Mouse (Mus musculus): ENCODE results near the gene Spef1. TPM values are rescaled to one million over a fixed set of nuclear protein-coding genes. Genes with fewer than 3 reads are reported as not detected.
A peak's percentile ranks its signal among the peaks of the same experiment; 100 is the strongest.
"Not testable (repeated sequence)": the region's sequence is repeated elsewhere in the genome, so short reads cannot be mapped to it uniquely, and the experiment has no call there.

The Spef1 gene
- 5.6 and 8.2 TPM in 2 replicates for polyA plus RNA-seq (2012; rRNA removed)

DNA sequence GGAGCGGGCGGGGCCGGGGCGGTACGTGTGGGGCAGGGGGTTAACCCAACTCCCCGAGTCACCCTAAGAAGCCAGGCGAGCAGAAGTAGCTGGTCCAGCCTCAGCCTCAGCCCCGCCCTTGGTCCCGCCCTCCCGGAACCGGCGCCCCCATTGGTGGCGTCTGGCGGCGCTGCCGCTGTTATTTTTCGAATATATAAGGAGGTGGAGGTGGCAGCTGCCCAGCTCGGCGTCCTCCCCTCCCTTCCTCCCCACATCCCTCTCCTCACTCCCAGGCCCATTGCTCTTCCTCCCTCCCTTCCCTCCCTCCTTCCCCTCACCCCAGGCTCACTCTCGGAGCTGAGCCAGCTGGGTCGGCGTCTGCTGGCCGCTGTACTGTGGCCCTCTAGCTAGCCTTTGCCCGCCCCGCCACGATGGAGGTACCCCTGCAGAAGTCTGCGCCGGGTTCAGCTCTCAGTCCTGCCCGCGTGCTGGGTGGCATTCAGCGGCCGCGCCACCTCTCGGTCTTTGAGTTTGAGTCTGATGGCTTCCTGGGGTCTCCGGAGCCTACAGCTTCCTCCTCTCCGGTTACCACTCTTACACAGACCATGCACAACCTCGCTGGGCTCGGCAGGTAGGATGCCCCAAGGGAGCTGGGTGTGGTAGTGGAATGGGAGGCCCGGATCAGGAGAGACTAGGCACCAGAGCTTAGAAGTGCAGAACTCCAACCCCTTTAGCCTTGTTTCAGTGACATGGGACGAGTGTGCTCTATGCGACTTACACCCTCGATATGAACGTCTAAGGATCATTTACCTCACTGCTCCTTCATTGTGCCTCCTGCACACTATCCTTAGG, at the start of gene Spef1, which contains the start of gene Cdc25b:
TSS of gene Spef1 (minus strand) at position 512 of the 831 bp plus-strand sequence.
TSS of gene Cdc25b (plus strand) at position 179 of the 831 bp plus-strand sequence.
- peaks cover 5% of the 10 kb centered on the region; the same call in 1 of the 2 replicates for H3K36me3 ChIP-seq (ENCODE audit: control insufficient read depth, insufficient read depth, low read length)
- H3K4me3 ChIP-seq (ENCODE audit: low read depth, low read length) = peak within 1 kb of the TSS; percentile 94
- 0 out of 2 replicates have a peak, but pooled peaks have one; percentile 37 for TF ChIP-seq POLR2A (IDR thresholded peaks at IDR 0.05; ENCODE audit: low read depth, low read length)
- peak; percentile 24; the same call in 1 of the 2 replicates for TF ChIP-seq CTCF (IDR thresholded peaks at IDR 0.05; ENCODE audit: extremely low read depth, insufficient read length, insufficient replicate concordance, low read depth, low read length)
- H3K27me3 ChIP-seq (ENCODE audit: control insufficient read depth, insufficient read depth, low read length) = no peaks in the 10 kb centered on the region
- under 1% methylated on average over 43 of the region's 43 CpGs for WGBS
- H3K27ac ChIP-seq (ENCODE audit: insufficient read depth, low read depth, low read length) = peak within 1 kb of the TSS; percentile 50
- H3K4me1 ChIP-seq (ENCODE audit: control insufficient read depth, insufficient read depth, insufficient read length, low read length) = peaks cover 14% of the 10 kb centered on the region; the same call in 1 of the 2 replicates

DNA sequence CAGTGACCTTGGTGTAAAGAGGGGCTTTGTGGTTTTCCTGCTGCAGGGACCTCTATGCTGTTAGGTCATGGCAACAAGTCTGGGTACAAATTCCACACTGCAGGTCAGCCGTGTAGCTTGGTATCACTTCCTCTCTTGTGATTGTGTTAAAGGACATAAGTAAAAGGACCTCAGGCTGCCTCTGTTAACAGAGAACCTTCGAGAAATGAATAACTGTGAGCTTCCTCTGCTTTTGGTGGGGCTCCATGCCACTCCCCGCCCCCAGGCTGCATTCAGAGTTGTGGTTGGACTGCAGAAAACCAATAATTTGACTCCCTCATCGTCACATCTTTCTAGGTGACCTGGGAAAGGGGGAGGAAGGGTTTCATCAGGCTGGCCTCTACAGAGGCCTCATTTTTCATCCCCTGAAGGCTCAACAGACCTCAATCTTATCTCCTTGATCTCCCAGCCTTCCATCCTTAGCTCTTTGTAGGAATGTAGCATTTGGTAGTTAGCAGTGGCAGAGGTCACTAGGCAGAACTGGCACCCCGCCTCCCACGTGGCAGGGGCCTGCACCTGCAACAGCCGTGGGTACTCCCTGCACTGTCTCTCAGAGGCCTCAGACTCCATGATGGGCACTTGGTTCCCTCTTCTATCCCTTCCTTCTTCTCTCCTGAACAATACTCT, 48.0 kb upstream of the Spef1 start:
- Histone ChIP-seq H3K27ac (ENCODE audit: insufficient read depth, low read depth, low read length) (peak overlapping the region; percentile 86), H3K36me3 (ENCODE audit: control insufficient read depth, insufficient read depth, low read length) (peaks cover 10% of the 10 kb centered on the region), H3K4me3 (ENCODE audit: low read depth, low read length) (peak overlapping the region; percentile 83), H3K27me3 (ENCODE audit: control insufficient read depth, insufficient read depth, low read length) (no peaks in the 10 kb centered on the region), H3K4me1 (ENCODE audit: control insufficient read depth, insufficient read depth, insufficient read length, low read length) (peaks cover 13% of the 10 kb centered on the region)
- WGBS = 34% methylated on average over 7 of the region's 7 CpGs
- TF ChIP-seq POLR2A (IDR thresholded peaks at IDR 0.05; ENCODE audit: low read depth, low read length) (no peak), CTCF (IDR thresholded peaks at IDR 0.05; ENCODE audit: extremely low read depth, insufficient read length, insufficient replicate concordance, low read depth, low read length) (no peak)

DNA sequence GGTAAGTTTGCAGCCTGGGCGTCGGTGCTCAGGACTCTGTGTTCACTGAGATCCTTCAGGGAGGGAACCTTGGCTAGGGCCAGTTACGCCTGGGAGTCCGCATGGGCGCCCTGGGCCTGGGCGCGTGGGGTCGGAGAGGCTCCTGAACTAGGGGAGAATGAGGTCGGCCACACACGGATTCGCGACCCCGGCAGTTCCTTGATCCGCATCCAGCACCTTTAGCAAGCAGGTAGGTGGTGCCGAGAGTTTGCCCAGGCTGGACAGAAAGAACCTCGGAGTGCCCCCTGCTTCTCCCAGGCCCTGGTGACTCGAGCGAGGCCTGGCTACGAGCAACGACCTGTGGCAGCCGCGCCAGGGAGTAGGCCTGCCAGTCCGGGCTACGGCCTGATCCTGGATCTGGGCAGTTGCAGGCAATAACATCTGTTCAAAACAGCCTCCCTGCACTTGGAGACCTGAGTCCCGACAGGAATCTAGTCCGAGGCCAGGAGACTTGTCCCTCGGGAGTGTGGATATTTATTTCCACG, 47.1 kb upstream of the Spef1 start:
- WGBS = 1% methylated on average over 28 of the region's 28 CpGs
- Histone ChIP-seq H3K27me3 (ENCODE audit: control insufficient read depth, insufficient read depth, low read length) (no peaks in the 10 kb centered on the region), H3K4me3 (ENCODE audit: low read depth, low read length) (peak overlapping the region; percentile 83), H3K27ac (ENCODE audit: insufficient read depth, low read depth, low read length) (peak overlapping the region; percentile 86), H3K4me1 (ENCODE audit: control insufficient read depth, insufficient read depth, insufficient read length, low read length) (peaks cover 13% of the 10 kb centered on the region), H3K36me3 (ENCODE audit: control insufficient read depth, insufficient read depth, low read length) (peaks cover 5% of the 10 kb centered on the region)
- TF ChIP-seq CTCF (IDR thresholded peaks at IDR 0.05; ENCODE audit: extremely low read depth, insufficient read length, insufficient replicate concordance, low read depth, low read length) = no peak
- no peak for TF ChIP-seq POLR2A (IDR thresholded peaks at IDR 0.05; ENCODE audit: low read depth, low read length)

DNA sequence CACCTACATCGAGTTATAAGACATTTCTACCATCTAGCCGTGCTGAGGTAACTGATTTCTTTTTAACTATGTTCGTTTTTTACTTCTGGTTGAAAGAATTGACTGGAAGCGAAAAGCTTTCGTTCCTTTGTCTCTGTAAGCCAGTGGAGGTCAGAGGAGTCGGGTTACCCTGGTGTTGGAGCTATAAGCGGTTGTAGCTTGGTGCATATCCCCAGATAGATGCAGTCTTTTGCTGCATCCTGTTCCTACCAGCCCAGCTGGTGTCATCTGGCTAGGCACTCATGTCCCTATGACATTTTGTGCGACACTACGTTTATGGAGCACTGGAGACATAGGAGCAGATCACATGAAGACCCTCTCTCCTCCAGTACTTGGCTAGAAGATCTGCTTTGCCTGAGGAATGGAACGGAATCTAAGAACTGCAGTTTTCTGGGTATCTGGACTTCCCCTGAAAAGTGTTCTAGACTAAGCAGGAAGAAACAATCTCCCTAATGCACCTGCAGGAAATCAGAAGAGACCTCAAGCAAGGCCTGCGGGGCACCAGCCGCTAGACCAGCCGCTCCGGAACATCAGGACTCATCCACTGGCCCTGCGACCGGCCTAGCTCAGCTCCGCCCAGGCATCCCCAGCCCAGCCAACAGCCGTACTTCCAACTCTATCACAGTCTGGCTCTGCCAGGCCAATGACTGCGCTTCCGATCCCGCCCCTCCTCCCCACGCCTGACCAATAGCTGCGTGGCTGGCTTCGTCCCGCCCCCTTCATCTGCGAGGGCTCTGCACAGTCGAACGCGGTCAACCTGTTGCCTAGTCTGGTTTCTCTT, 46.4 kb upstream of the Spef1 start, which contains the start of gene Mavs:
TSS of gene Mavs (plus strand) at position 757 of the 820 bp plus-strand sequence.
- H3K27me3 ChIP-seq (ENCODE audit: control insufficient read depth, insufficient read depth, low read length) = no peaks in the 10 kb centered on the region
- H3K4me1 ChIP-seq (ENCODE audit: control insufficient read depth, insufficient read depth, insufficient read length, low read length) = peaks cover 13% of the 10 kb centered on the region
- TF ChIP-seq POLR2A (IDR thresholded peaks at IDR 0.05; ENCODE audit: low read depth, low read length) (peak; percentile 95; the same call in 1 of the 2 replicates), CTCF (IDR thresholded peaks at IDR 0.05; ENCODE audit: extremely low read depth, insufficient read length, insufficient replicate concordance, low read depth, low read length) (no peak)
- H3K4me3 ChIP-seq (ENCODE audit: low read depth, low read length) = peak within 1 kb of the TSS; percentile 83
- peak within 1 kb of the TSS; percentile 86 for H3K27ac ChIP-seq (ENCODE audit: insufficient read depth, low read depth, low read length)
- H3K36me3 ChIP-seq (ENCODE audit: control insufficient read depth, insufficient read depth, low read length) = peaks cover 2% of the 10 kb centered on the region
- 18% methylated on average over 29 of the region's 29 CpGs for WGBS

DNA sequence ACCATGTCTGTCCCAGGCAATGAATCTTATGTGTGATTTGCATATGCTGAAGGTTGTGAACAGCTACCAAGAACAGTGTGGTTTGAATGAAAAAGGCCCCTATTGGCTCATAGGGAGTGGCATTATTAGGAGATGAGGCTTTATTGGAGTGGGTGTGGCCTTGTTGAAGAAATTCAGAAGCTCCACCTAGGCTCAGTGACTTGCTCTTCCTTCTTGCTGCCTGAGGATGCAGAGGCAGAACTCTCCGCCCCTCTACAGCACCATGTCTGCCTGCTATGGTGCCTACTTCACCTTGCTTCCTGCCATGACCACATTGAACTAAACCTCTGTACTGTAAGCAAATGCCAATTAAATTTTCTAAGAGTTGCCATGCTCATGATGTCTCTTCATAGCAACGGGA, 45.5 kb upstream of the Spef1 start:
- Histone ChIP-seq H3K27ac (ENCODE audit: insufficient read depth, low read depth, low read length) (no peak overlapping the region), H3K36me3 (ENCODE audit: control insufficient read depth, insufficient read depth, low read length) (peaks cover 2% of the 10 kb centered on the region; the same call in 1 of the 2 replicates), H3K4me1 (ENCODE audit: control insufficient read depth, insufficient read depth, insufficient read length, low read length) (peaks cover 13% of the 10 kb centered on the region), H3K27me3 (ENCODE audit: control insufficient read depth, insufficient read depth, low read length) (no peaks in the 10 kb centered on the region), H3K4me3 (ENCODE audit: low read depth, low read length) (no peak overlapping the region)
- TF ChIP-seq CTCF (IDR thresholded peaks at IDR 0.05; ENCODE audit: extremely low read depth, insufficient read length, insufficient replicate concordance, low read depth, low read length) = no peak
- TF ChIP-seq POLR2A (IDR thresholded peaks at IDR 0.05; ENCODE audit: low read depth, low read length) = no peak
- 35% methylated on average over 2 of the region's 2 CpGs for WGBS

DNA sequence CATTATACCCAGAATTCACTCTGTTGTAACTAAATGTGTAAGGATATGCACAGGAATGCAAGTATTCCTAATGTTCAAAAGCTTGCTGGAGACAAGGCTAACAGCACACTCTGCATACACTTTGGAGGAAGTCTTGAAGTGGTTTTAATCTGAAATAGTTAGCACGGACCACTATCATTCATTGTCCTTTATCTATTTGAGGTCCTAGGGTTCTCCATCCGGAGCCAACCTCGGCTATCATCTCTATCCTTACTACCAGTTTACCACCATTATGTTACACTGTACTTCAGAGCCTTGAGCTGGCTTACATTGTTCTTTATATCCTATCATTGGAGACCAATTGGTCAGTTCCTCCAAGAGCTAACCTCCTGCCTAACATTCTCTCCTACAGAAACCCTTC, 40.2 kb upstream of the Spef1 start:
- WGBS = 92% methylated on average over 3 of the region's 3 CpGs
- H3K36me3 ChIP-seq (ENCODE audit: control insufficient read depth, insufficient read depth, low read length) = no peaks in the 10 kb centered on the region
- H3K4me3 ChIP-seq (ENCODE audit: low read depth, low read length) = no peak overlapping the region
- peaks cover 12% of the 10 kb centered on the region; the same call in 1 of the 2 replicates for H3K4me1 ChIP-seq (ENCODE audit: control insufficient read depth, insufficient read depth, insufficient read length, low read length)
- H3K27me3 ChIP-seq (ENCODE audit: control insufficient read depth, insufficient read depth, low read length) = no peaks in the 10 kb centered on the region
- TF ChIP-seq POLR2A (IDR thresholded peaks at IDR 0.05; ENCODE audit: low read depth, low read length) (no peak), CTCF (IDR thresholded peaks at IDR 0.05; ENCODE audit: extremely low read depth, insufficient read length, insufficient replicate concordance, low read depth, low read length) (no peak)
- 0 out of 2 replicates have a peak overlapping the region, but pooled peaks have one; percentile 32 for H3K27ac ChIP-seq (ENCODE audit: insufficient read depth, low read depth, low read length)

DNA sequence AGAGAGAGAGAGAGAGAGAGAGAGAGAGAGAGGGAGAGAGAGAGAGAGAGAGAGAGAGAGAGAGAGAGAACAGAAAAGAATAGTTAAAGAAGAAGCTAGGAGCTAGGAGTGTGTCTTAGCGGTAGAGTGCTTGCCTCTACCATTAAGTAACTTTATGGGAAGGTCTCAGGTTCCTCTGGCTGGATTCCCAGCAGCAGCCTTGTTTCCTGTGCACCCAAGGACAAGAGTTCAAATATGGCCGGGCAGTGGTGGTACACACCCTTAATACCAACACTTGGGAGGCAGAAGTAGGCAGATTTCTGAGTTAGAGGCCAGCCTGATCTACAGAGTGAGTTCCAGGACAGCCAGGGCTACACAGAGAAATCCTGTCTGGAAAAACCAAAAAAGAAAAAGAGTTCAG, 39.6 kb upstream of the Spef1 start:
- peaks cover 12% of the 10 kb centered on the region; the same call in 1 of the 2 replicates for H3K4me1 ChIP-seq (ENCODE audit: control insufficient read depth, insufficient read depth, insufficient read length, low read length)
- not testable (repeated sequence) for H3K27me3 ChIP-seq (ENCODE audit: control insufficient read depth, insufficient read depth, low read length); H3K4me3 ChIP-seq (ENCODE audit: low read depth, low read length); H3K36me3 ChIP-seq (ENCODE audit: control insufficient read depth, insufficient read depth, low read length)
- H3K27ac ChIP-seq (ENCODE audit: insufficient read depth, low read depth, low read length) = peak overlapping the region; percentile 32; the same call in 1 of the 2 replicates
- 16% methylated on average over 2 of the region's 2 CpGs for whole genome bisulfite sequencing

Data from small intestine, adult 2 months (tissue).